Mouse (Mus musculus) gastrocnemius, adult 18-20 months (tissue): ENCODE results near the gene Cd93. TPM values are rescaled to one million over a fixed set of nuclear protein-coding genes. Genes with fewer than 3 reads are reported as not detected.

Experiments used
- DNase-seq: peaks from one replicate; pipeline ENCODE4 v3.0.0; 2021; ENCODE audit warnings: low spot score
- long read RNA-seq, 2 experiments: library from polyadenylated mRNA; stranded (forward); transcript quantifications; one replicate each; pipeline ENCODE4 v2.0.0; 2021
- total RNA-seq, 2 experiments: library from RNA; stranded (reverse); gene quantifications; 2 replicates each; pipeline ENCODE4 v1.2.3; 2021

Gene Cd93
- total RNA-seq, result 10 to 100 TPM in 1 of 2 experiments, 1 to 10 TPM in 1; 7.9 to 14.8 TPM
- long read RNA-seq, experiment 1, full-length matches to known transcripts, result 2 of 4 reads
- long read RNA-seq, experiment 1, partial matches to known transcripts, result 2 of 4 reads
- long read RNA-seq, experiment 1, other reads (novel, unspliced or antisense), result 0 of 4 reads
- long read RNA-seq, experiment 2, full-length matches to known transcripts, result 1 of 4 reads
- long read RNA-seq, experiment 2, partial matches to known transcripts, result 3 of 4 reads
- long read RNA-seq, experiment 2, other reads (novel, unspliced or antisense), result 0 of 4 reads

- peak; percentile 28 for DNase-seq
These were observed at the start of gene Cd93 for GRCm38 (mm10) chr2:148443249-148443958. Gene Cd93 (minus strand): TSS chr2:148443563.

- no peak for DNase-seq
These were observed 48.7 kb upstream of the Cd93 start for GRCm38 (mm10) chr2:148492108-148492507.

DNA sequence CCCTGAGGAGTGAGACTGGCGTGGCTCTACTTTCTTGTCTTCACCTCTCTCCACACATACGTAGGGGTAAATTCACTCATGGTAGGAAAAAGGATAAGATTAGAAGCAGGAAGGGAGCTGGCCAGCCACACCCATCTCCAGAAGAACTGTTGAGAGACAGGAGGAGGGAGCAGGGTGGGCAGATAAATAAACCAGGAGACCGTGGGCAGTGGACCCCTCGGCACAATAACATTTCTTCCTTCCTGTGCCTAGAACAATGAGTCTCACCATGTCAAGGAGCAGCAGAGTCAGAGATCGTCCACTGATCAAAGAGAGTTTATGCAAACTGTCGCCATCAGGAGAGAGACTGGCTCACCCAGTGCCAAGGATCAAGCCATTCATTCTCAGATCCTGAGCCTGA is 46.8 kb upstream of the Cd93 start:
- no peak for DNase-seq

- DNase-seq, result no peak
These were observed 45.5 kb upstream of the Cd93 start for GRCm38 (mm10) chr2:148488885-148489284.

DNA sequence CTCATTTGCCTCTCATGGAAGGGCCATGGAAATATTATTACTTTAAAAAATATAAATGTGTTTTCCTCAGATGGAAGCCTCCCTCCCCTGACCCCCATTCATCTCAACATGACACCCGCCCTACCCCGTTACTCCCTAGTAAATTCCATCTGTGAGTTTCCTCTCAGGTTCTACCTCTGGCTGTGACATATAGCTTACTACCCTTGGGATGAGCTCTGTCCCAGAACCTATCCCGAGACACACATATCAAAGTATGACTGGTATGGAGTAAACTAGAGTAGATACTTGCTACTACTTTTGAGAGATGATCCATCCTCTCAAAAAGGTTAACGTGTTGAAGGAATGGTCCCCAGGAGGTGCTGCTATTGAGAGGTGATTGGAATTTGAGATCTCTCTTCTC is 42.2 kb upstream of the Cd93 start:
- DNase-seq, result no peak

- no peak for DNase-seq
These were observed 37.0 kb upstream of the Cd93 start for GRCm38 (mm10) chr2:148480376-148480775.

GRCm38 (mm10) chr2:148478141-148478701 is 34.9 kb upstream of the Cd93 start:
- DNase-seq, result peak; percentile 83

DNA sequence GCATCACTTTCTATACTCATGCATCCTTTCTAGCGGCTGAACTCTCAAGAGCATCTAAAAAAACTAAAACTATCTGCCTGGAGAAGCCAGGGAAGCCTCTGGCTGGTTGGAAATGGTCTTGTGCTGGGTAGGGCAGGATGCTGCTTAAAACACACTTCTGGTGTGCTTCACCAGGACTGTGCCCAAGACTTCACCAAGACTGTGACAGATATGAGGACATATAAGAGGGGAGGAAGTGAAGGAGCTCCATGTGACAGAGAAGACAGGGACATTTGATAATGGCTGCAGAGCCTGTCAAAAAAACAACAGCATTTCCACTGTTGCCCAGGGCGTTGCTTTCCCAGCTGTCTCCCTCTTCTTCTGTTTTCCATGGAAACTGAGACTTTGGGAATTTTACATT is 34.0 kb upstream of the Cd93 start:
- DNase-seq, result no peak

GRCm38 (mm10) chr2:148476576-148476975 is 33.2 kb upstream of the Cd93 start:
- DNase-seq, result no peak

GRCm38 (mm10) chr2:148475879-148476495 is 32.6 kb upstream of the Cd93 start:
- no peak for DNase-seq

GRCm38 (mm10) chr2:148469341-148470238 is 26.2 kb upstream of the Cd93 start:
- DNase-seq, result no peak

DNA sequence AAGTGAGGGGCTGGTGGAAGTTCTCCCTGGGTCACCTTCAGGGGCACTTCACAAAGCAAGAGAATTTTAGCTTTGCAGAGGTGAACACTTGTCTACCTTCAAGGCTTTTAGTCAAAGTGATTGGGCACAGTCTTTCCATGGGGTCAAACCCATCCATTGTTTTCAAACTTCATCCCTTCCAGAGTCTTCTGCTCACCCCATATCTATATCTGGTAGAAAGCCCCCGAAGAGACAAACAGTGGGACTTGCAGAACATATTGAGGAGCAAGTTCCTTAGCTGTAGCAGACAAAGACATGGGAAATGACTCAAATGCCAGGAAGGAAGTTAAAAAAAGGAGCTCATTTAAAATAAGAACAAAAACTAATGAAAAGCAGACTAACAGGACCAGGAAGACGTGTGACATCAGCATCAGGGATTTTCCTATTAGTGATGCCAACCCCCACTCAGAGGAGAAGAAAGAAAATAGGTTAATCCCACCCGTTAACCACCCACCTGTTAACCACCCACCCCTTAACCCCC is 24.6 kb upstream of the Cd93 start:
- DNase-seq, result no peak

DNA sequence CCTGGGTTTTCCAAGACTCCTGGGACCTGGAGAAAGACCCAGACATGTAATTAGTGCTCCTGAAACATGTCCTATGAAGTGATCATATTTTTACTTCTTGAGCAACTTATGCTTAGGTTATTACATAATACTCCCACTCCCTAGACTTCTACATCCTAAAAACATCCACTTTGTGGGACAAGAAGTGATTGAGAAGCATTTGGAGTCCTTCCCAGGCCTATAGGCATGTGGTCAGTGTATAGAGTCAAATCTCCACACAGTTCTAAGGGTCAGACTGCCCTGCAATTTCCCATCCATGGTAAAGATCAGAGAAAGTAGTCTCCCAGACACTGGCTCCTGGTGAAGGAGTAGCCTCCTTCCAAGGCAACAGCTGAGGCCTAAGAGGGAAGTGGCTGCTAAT is 12.0 kb upstream of the Cd93 start:
- no peak for DNase-seq

DNA sequence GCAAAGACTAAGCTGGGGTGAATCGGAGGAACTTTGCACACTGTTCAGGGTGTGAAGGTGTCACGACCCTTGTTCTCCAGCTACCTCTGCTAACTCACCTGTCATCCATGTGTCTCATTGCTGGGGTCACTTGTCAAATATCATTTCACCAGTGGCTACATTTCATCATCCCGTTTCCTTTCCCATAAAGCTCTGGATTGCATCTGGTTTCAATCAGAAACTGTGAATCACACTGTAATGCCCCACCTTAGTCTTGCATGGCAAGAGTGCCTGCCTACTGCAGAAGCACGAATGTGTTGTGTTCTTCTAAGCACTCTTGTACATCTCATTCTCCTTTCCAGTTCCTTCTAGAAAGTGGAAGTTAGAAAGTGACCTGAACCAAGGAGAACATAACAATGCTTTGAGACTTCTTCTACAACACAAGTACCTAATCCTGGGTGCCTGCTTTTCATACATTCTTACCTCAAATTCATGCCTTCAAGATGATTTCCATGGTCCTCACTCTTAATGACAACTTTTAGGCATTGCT is 10.7 kb upstream of the Cd93 start:
- no peak for DNase-seq

DNA sequence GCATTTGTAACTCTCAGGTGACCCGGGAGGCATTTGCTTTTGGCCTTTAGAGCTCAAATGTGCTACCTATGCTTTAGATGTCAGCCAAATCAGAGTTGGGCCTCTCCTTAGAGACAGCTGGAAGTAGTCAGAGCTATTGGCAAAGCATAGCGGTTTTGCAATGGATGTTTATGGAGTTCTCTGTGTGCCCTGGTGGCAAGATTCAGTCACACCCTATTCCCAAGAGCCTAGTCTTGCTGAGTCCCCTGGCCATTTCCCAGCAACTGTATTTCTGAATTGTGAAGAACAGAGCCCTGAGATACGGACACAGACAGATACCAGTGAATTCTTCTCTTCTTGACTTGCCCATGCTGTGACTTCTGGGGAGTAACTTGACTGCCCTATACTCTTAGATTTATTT is 9.7 kb upstream of the Cd93 start:
- peak; percentile 80 for DNase-seq

DNA sequence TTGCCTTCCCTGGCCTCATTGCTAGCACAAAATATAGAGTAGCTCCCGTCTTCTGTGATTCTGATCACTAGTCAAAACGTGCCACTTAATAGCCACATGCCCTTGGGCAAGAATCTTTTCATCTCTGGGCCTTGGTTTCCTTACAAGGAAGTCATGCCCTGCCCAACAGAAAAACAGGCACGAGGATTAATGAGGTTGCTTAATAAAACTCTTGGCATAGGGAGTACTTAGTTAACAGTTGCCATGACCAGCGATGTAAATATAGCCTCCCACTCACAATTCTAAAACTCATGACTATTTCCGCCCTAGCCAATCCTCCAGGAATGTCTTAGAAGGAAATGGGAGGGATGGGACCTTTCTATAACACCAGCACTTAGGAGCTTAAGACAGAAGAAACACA is 8.1 kb upstream of the Cd93 start:
- peak; percentile 41 for DNase-seq

GRCm38 (mm10) chr2:148450616-148451015 is 7.3 kb upstream of the Cd93 start:
- DNase-seq, result no peak

DNA sequence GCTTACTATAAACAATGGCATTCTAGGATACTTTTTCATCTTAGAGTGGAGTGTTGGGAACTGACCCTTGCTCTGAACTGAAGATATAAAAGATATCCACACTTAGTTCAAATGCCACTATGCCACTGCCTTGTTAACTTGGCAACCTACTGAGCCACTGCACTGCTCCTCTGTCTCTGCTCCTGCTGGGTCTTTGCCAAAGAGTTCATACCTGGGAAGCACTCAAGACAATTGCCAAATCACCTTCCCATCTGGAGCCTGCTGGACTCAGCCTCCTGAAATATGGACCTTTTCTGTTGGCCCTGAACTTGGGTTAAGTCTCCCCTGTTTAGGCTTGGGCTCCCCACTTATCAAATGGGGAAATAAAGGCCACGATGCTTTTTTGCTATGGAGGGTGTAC is 6.3 kb upstream of the Cd93 start:
- DNase-seq, result no peak

- DNase-seq, result no peak
These were observed 3.1 kb upstream of the Cd93 start for GRCm38 (mm10) chr2:148446446-148446845.

- DNase-seq, result no peak
These were observed 2.3 kb upstream of the Cd93 start for GRCm38 (mm10) chr2:148445616-148446015.

GRCm38 (mm10) chr2:148444472-148444871 is 1.1 kb upstream of the Cd93 start:
- no peak for DNase-seq
